Mouse (Mus musculus) limb, embryonic 14.5 days (tissue): ENCODE measurements at regions not wholly inside any gene's neighbourhood (a gene's known extent, or its start where the extent isn't known, plus 50 kb on each side); places are given as distances from the start of the nearest gene placed in this dataset.

Experiments used
- ATAC-seq: fragments of 200-750 bp; cut with Nextera tagmentation; 2 replicates; pipeline ENCODE4 v1.8.0; 2017; ENCODE audit warnings: low read depth, moderate number of reproducible peaks, moderate TSS enrichment; ENCODE audit not compliant: low FRiP score
- DNase-seq: peaks from one replicate; pipeline ENCODE4 v3.0.0-alpha.2; 2015; ENCODE audit warnings: low spot score
- H3K27ac ChIP-seq: fragments of 300-500 bp; sonication (generic); replicated peaks from 2 replicates; pipeline ENCODE4 v1.5.1; 2014; ENCODE audit warnings: low read depth, mild to moderate bottlenecking, low read length, moderate library complexity, mixed read lengths
- H3K27me3 ChIP-seq: fragments of 300-500 bp; sonication (generic); 2 replicates; pipeline ENCODE4 v1.6.1; 2014; ENCODE audit warnings: low read length, mixed read lengths; ENCODE audit not compliant: control insufficient read depth, insufficient read depth
- H3K36me3 ChIP-seq: fragments of 300-500 bp; sonication (generic); 2 replicates; pipeline ENCODE4 v1.6.1; 2014; ENCODE audit warnings: mild to moderate bottlenecking, low read length, moderate library complexity, mixed read lengths; ENCODE audit not compliant: control insufficient read depth, insufficient read depth
- H3K4me1 ChIP-seq: fragments of 300-500 bp; sonication (generic); 2 replicates; pipeline ENCODE4 v1.6.1; 2014; ENCODE audit warnings: antibody characterized with exemption, low read length, mixed read lengths; ENCODE audit not compliant: control insufficient read depth, insufficient read depth
- H3K4me2 ChIP-seq: fragments of 300-500 bp; sonication (generic); replicated peaks from 2 replicates; pipeline ENCODE4 v1.6.1; 2014; ENCODE audit warnings: low read depth, mild to moderate bottlenecking, low read length, moderate library complexity; ENCODE audit not compliant: severe bottlenecking
- H3K4me3 ChIP-seq: fragments of 300-500 bp; sonication (generic); replicated peaks from 2 replicates; pipeline ENCODE4 v1.5.1; 2014; ENCODE audit warnings: low read length
- H3K9ac ChIP-seq: fragments of 300-500 bp; sonication (generic); 2 replicates; pipeline ENCODE4 v1.6.1; 2014; ENCODE audit warnings: mild to moderate bottlenecking, low read depth, low read length, moderate library complexity; ENCODE audit not compliant: severe bottlenecking
- H3K9me3 ChIP-seq: fragments of 300-500 bp; sonication (generic); 2 replicates; pipeline ENCODE4 v1.6.1; 2016; ENCODE audit warnings: low read length; ENCODE audit not compliant: control insufficient read depth
- POLR2A ChIP-seq: fragments of 200-500 bp; IDR thresholded peaks from 2 replicates; pipeline ENCODE4 v1.8.0; 2012; ENCODE audit warnings: inconsistent platforms, mild to moderate bottlenecking, moderate library complexity, borderline replicate concordance; ENCODE audit not compliant: insufficient read depth, insufficient read length; ENCODE audit errors: extremely low read depth
- WGBS: fragments of 180-500 bp; shearing (Covaris S2); extraction: QIAGEN DNeasy Blood & Tissue Kit; methylation state at CpG from one replicate; pipeline ENCODE4 v1.1.7; 2014; 5-methylcytosine and 5-hydroxymethylcytosine counted together

- Histone ChIP-seq H3K27ac (no peak overlapping the region), H3K9ac (no peak overlapping the region), H3K9me3 (no peaks in the 10 kb centered on the region), H3K27me3 (no peaks in the 10 kb centered on the region), H3K36me3 (no peaks in the 10 kb centered on the region), H3K4me1 (no peaks in the 10 kb centered on the region), H3K4me3 (no peak overlapping the region), H3K4me2 (no peak overlapping the region)
- WGBS, result 95% methylated on average over 1 of the region's 1 CpGs
- TF ChIP-seq POLR2A, result no peak
- ATAC-seq (no peak), DNase-seq (no peak)
Observed at GRCm38 (mm10) chr7:71129981-71130380, 221.3 kb downstream of the Gm10295 start.

GRCm38 (mm10) chr7:71128928-71129327 is 222.4 kb downstream of the Gm10295 start:
- WGBS, result 70% methylated on average over 3 of the region's 3 CpGs
- ATAC-seq, result no peak
- H3K27me3 ChIP-seq, result no peaks in the 10 kb centered on the region

GRCm38 (mm10) chr7:71121453-71121852 is 229.8 kb downstream of the Gm10295 start:
- DNase-seq, result no peak
- H3K9ac ChIP-seq, result no peak overlapping the region
- H3K27ac ChIP-seq, result no peak overlapping the region
- no peak overlapping the region for H3K4me2 ChIP-seq
- ATAC-seq, result no peak
- TF ChIP-seq POLR2A, result no peak
- no peak overlapping the region for H3K4me3 ChIP-seq
- 56% methylated on average over 5 of the region's 5 CpGs for WGBS
- no peaks in the 10 kb centered on the region for H3K27me3 ChIP-seq
- H3K4me1 ChIP-seq, result no peaks in the 10 kb centered on the region
- H3K9me3 ChIP-seq, result no peaks in the 10 kb centered on the region
- no peaks in the 10 kb centered on the region for H3K36me3 ChIP-seq

More at GRCm38 (mm10) chr7:71128928-71129327, 222.4 kb downstream of the Gm10295 start:
- Histone ChIP-seq H3K27ac (no peak overlapping the region), H3K9me3 (no peaks in the 10 kb centered on the region), H3K9ac (no peak overlapping the region), H3K36me3 (no peaks in the 10 kb centered on the region), H3K4me3 (no peak overlapping the region), H3K4me1 (no peaks in the 10 kb centered on the region), H3K4me2 (no peak overlapping the region)
- DNase-seq, result no peak
- no peak for TF ChIP-seq POLR2A

DNA sequence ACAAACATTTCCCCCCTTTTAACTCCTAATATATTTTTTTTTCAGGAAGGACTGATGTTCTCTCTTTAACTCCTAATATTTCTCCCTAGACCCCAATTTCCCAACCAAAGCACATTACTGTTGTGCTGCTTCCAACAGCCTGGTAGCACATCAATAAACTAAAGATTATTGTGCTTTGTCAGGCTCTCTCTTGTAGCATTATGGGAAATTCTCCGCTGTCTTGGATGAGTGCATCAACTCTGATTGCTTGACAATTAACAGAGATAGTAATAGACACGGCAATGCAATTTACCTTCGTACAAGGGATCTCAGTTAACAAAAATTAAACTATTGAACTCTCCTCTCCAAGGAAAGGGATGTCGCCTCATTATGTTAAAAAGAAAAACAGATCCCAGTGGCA is 230.3 kb downstream of the Gm10295 start:
- H3K9me3 ChIP-seq, result no peaks in the 10 kb centered on the region
- H3K27ac ChIP-seq, result no peak overlapping the region
- H3K4me1 ChIP-seq, result no peaks in the 10 kb centered on the region
- WGBS, result 80% methylated on average over 4 of the region's 4 CpGs
- ATAC-seq (no peak), DNase-seq (no peak)
- H3K27me3 ChIP-seq, result no peaks in the 10 kb centered on the region
- H3K4me3 ChIP-seq, result no peak overlapping the region
- no peak for TF ChIP-seq POLR2A
- no peak overlapping the region for H3K9ac ChIP-seq
- H3K36me3 ChIP-seq, result no peaks in the 10 kb centered on the region
- H3K4me2 ChIP-seq, result no peak overlapping the region

DNA sequence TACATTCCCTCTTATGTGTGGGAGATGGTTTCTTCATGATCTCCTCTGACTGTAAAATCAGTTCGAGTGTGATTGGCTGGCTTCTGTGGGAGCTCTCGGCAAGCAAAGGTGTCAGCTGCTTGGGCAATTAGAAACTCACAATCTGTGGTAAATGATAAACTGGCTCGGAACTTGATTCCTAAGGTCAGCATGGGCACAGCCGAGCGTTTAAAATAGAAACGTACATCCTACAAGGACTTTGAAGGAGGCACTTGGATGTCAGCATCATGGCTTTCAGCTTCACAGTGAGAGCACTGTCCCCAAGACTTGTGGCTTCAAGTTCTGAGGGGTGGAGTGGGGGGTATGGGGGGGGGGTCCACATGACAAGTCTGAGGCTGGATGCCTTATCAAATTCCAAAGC is 231.3 kb downstream of the Gm10295 start:
- WGBS, result 64% methylated on average over 6 of the region's 6 CpGs
- H3K27ac ChIP-seq, result no peak overlapping the region
- H3K9ac ChIP-seq, result no peak overlapping the region
- H3K4me2 ChIP-seq, result no peak overlapping the region
- TF ChIP-seq POLR2A, result no peak
- H3K4me3 ChIP-seq, result no peak overlapping the region
- no peaks in the 10 kb centered on the region for H3K4me1 ChIP-seq
- H3K36me3 ChIP-seq, result no peaks in the 10 kb centered on the region
- DNase-seq (no peak), ATAC-seq (no peak)
- H3K27me3 ChIP-seq, result no peaks in the 10 kb centered on the region
- H3K9me3 ChIP-seq, result no peaks in the 10 kb centered on the region

GRCm38 (mm10) chr7:71107101-71107500 is 244.2 kb downstream of the Gm10295 start:
- no peak overlapping the region for H3K4me3 ChIP-seq
- H3K4me1 ChIP-seq, result no peaks in the 10 kb centered on the region
- no peak for ATAC-seq
- no peaks in the 10 kb centered on the region for H3K36me3 ChIP-seq
- no peak overlapping the region for H3K4me2 ChIP-seq
- H3K9ac ChIP-seq, result no peak overlapping the region
- H3K27me3 ChIP-seq, result no peaks in the 10 kb centered on the region
- WGBS, result 54% methylated on average over 6 of the region's 6 CpGs
- DNase-seq, result no peak
- no peak overlapping the region for H3K27ac ChIP-seq
- no peaks in the 10 kb centered on the region for H3K9me3 ChIP-seq
- TF ChIP-seq POLR2A, result no peak
